Mouse (Mus musculus) bone marrow, adult 2 months (tissue): ENCODE results near the gene Polr1a. TPM values are rescaled to one million over a fixed set of nuclear protein-coding genes. Genes with fewer than 3 reads are reported as not detected.
A peak's percentile ranks its signal among the peaks of the same experiment; 100 is the strongest.
"Not testable (repeated sequence)": the region's sequence is repeated elsewhere in the genome, so short reads cannot be mapped to it uniquely, and the experiment has no call there.

Source experiments
- H3K27ac ChIP-seq: fragments of 200-500 bp; 2 replicates; pipeline ENCODE4 v1.5.1; 2012; ENCODE audit warnings: low read depth, mild to moderate bottlenecking, control low read depth, inconsistent platforms, low read length; ENCODE audit not compliant: control insufficient read depth, poor library complexity, insufficient read depth
- H3K4me1 ChIP-seq: fragments of 200-500 bp; 2 replicates; pipeline ENCODE4 v1.6.1; 2011; ENCODE audit warnings: low read length; ENCODE audit not compliant: control insufficient read depth, insufficient read depth
- H3K4me3 ChIP-seq: fragments of 200-500 bp; replicated peaks from 2 replicates; pipeline ENCODE3; 2011; ENCODE audit warnings: mild to moderate bottlenecking, low read depth, low read length, control low read depth; ENCODE audit not compliant: control insufficient read depth
- CTCF ChIP-seq: fragments of 200-500 bp; IDR thresholded peaks from 2 replicates; pipeline ENCODE4 v1.5.1; 2011; ENCODE audit warnings: low read length, control low read depth; ENCODE audit not compliant: control insufficient read depth, insufficient read depth
- POLR2A ChIP-seq: fragments of 200-500 bp; IDR thresholded peaks from 2 replicates; pipeline ENCODE4 v1.6.1; 2011; ENCODE audit warnings: low read depth, mild to moderate bottlenecking, control low read depth, low read length, borderline replicate concordance; ENCODE audit not compliant: control insufficient read depth
- WGBS: fragments of 180-500 bp; shearing (Covaris S2); methylation state at CpG from one replicate; pipeline ENCODE4 v1.1.7; 2018; 5-methylcytosine and 5-hydroxymethylcytosine counted together
- polyA plus RNA-seq: library from polyadenylated mRNA; stranded (reverse); fragments of >200 nt; gene quantifications from 2 replicates; pipeline ENCODE4 v1.2.4, GENCODE M21; 2011; ENCODE audit warnings: low replicate concordance; ENCODE audit not compliant: missing spikeins, insufficient read depth, insufficient read length

The Polr1a gene
- polyA plus RNA-seq, 1 experiment, result 21.0 TPM

DNA sequence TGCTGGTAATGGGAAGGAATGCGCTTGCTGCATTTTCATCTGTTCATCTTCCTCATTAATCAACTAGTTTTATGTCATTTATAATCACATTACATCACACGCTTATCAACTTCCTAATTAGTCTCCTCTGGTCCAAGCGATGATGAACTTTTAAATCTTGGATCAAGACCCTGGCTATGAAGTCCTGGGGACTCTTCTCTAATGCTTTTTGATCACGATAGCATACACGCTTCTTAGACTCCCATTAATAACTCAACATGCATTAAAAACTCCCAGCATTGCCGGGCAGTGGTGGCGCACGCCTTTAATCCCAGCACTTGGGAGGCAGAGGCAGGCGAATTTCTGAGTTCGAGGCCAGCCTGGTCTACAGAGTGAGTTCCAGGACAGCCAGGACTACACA is 531 bp downstream of the Polr1a start:
- Histone ChIP-seq H3K27ac (no peak overlapping the region), H3K4me3 (peak overlapping the region; percentile 89), H3K4me1 (peaks cover 2% of the 10 kb centered on the region)
- no peak for TF ChIP-seq CTCF
- TF ChIP-seq POLR2A, result no peak
- 19% methylated on average over 10 of the region's 10 CpGs for WGBS

DNA sequence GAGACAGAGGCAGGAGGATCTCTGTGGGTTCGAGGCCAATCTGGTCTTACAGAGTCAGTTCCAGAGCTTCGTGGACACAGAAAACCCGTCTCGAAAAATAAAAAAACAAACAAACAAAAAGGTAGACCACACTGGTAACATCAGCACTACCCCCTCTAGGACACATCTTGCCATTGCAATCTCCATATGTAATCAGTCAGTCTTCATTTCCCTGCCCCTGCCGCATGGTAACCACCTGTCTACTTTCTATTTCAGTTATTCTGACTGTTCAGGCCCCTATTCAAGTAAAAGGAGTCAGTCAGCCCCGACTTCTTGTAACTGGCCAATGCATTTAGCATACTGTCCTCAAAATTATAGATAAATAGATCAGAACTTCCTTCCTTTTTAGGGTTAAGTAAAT is 987 bp downstream of the Polr1a start:
- Histone ChIP-seq H3K27ac (no peak overlapping the region), H3K4me1 (peaks cover 2% of the 10 kb centered on the region), H3K4me3 (no peak overlapping the region)
- 43% methylated on average over 6 of the region's 6 CpGs for WGBS
- TF ChIP-seq CTCF, result no peak
- no peak for TF ChIP-seq POLR2A

GRCm38 (mm10) chr6:71911686-71912450 is 3.0 kb downstream of the Polr1a start:
- no peak for TF ChIP-seq CTCF
- TF ChIP-seq POLR2A, result no peak
- H3K4me3 ChIP-seq, result no peak overlapping the region
- peaks cover 2% of the 10 kb centered on the region for H3K4me1 ChIP-seq
- no peak overlapping the region for H3K27ac ChIP-seq
- 73% methylated on average over 5 of the region's 5 CpGs for WGBS

DNA sequence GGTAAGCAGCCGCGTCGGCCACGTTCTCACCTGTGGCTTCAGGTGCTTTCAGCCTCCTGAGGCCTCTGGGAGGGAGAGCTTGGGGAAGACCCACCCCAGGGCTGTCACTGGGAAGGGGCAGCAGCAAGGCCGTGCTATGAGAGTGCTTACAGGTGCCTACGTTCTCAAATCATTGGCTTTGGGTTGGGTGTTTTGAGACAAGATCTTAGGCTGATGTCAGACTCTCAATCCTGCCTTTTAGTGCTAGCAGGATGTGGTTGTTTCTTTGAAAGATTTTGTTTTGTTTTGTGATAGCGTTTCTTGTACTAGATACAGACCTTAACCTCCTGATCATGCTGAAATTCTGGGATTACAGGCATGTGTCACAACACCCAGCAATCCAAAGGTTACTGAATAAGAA is 11.9 kb downstream of the Polr1a start:
- Histone ChIP-seq H3K4me1 (no peaks in the 10 kb centered on the region), H3K27ac (no peak overlapping the region), H3K4me3 (no peak overlapping the region)
- TF ChIP-seq POLR2A (no peak), CTCF (no peak)
- 88% methylated on average over 7 of the region's 7 CpGs for WGBS

- H3K27ac ChIP-seq, result peak overlapping the region; percentile 11; the same call in 1 of the 2 replicates
- not testable (repeated sequence) for H3K4me1 ChIP-seq, H3K4me3 ChIP-seq
- WGBS, result 33% methylated on average over 5 of the region's 5 CpGs
Measured at GRCm38 (mm10) chr6:71925233-71925632, 16.4 kb downstream of the Polr1a start.

GRCm38 (mm10) chr6:71927911-71928310 is 19.1 kb downstream of the Polr1a start:
- no peak overlapping the region for H3K27ac ChIP-seq
- TF ChIP-seq CTCF (peak; percentile 39; the same call in 1 of the 2 replicates), POLR2A (no peak)
- no peak overlapping the region for H3K4me3 ChIP-seq
- H3K4me1 ChIP-seq, result peaks cover 8% of the 10 kb centered on the region; the same call in 1 of the 2 replicates

DNA sequence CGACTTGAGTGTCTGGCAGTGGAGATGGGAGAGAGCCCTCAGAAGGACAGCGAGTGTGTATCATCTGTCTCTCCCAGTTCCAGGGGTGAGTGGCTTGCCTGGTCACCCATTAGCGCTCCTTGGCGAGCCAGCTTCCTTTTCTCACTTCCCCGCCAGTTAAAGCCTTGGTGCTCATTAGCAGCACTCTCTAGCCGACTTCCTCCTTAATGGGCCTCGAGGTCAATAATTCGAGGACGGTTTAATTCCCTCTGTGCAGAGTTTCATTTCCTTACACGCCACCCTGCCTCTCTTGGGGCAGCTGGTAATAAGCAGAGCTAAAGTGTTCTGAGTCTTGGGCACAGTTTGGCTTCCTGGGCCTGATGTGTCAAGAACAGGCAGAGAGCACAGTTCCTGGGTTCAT is 21.2 kb downstream of the Polr1a start:
- peaks cover 8% of the 10 kb centered on the region; the same call in 1 of the 2 replicates for H3K4me1 ChIP-seq
- 42% methylated on average over 10 of the region's 10 CpGs for WGBS
- no peak overlapping the region for H3K4me3 ChIP-seq
- H3K27ac ChIP-seq, result peak overlapping the region; percentile 24; the same call in 1 of the 2 replicates
- TF ChIP-seq POLR2A (no peak), CTCF (no peak)

- WGBS, result 71% methylated on average over 12 of the region's 12 CpGs
- Histone ChIP-seq H3K27ac (peak overlapping the region; percentile 31; the same call in 1 of the 2 replicates), H3K4me3 (no peak overlapping the region), H3K4me1 (peaks cover 8% of the 10 kb centered on the region; the same call in 1 of the 2 replicates)
- no peak for TF ChIP-seq POLR2A
Measured at GRCm38 (mm10) chr6:71930830-71931437, 22.1 kb downstream of the Polr1a start.
